Mouse (Mus musculus): ENCODE measurements around the gene Tmem63a. TPM values are rescaled to one million over a fixed set of nuclear protein-coding genes. Genes with fewer than 3 reads are reported as not detected.
"Not testable (repeated sequence)": the region's sequence is repeated elsewhere in the genome, so short reads cannot be mapped to it uniquely, and the experiment has no call there.

The Tmem63a gene
- polyA plus RNA-seq, 1 experiment from 2014 or later: 13.9 TPM

DNA sequence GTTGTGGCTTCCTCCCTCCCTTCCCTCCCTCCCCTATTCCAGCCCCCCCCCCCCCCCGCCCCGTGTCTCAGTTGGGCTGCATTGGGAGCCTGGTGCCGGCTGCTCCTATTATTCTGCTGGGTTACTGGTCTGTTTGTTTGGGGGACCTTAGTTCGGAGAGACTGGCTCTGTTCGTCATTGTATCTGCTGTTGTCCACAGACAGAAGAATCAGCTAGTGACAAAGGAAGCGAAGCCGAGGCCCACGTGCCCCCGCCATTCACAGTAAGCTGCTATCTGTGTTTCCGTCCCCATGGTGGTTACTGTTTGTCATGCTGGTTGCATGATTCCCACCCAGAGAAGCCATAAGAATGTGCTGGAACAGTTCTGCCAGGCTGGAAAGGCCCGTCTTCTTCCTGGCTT lies 30.8 kb downstream of the Tmem63a start:
- H3K27ac ChIP-seq: no peak overlapping the region
- H3K27me3 ChIP-seq: no peaks in the 10 kb centered on the region
- H3K4me3 ChIP-seq: no peak overlapping the region
- H3K4me1 ChIP-seq: no peaks in the 10 kb centered on the region
- no peak overlapping the region for H3K4me2 ChIP-seq
- 84% methylated on average over 10 of the region's 11 CpGs for WGBS
- H3K9me3 ChIP-seq: no peaks in the 10 kb centered on the region
- no peak overlapping the region for H3K9ac ChIP-seq
- H3K36me3 ChIP-seq: no peaks in the 10 kb centered on the region
- no peak for ATAC-seq (ENCODE audit: borderline replicate concordance, extremely low read depth, low FRiP score, low TSS enrichment)

DNA sequence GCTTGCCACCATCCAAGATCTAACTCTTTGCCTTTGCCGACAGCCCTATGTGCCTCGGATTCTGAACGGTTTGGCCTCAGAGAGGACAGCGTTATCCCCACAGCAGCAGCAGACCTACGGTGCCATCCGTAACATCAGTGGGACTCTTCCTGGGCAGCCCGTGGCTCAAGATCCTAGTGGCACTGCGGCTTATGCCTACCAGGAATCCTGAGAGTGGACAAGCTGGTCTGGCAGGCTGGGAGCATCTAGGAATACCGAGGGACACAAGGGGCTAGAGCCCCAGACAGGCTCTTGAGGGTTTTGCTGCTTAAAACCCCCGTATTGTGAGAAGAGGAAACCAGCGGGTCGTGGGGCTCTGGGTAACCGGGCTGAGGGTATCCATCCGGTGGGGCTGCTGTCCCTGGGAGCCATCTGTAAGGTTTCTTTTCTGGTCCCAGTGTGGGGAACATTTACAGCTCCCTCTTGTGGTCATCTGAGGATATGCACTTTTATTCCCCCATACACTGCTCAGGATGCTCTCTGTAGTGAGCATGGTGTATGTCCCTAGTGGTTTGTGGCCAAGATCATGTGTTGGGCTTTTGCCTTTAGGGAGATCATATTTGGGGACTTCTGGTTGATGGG lies 32.1 kb downstream of the Tmem63a start:
- H3K36me3 ChIP-seq: no peaks in the 10 kb centered on the region
- H3K27ac ChIP-seq: no peak overlapping the region
- H3K4me2 ChIP-seq: no peak overlapping the region
- no peak overlapping the region for H3K4me3 ChIP-seq
- H3K4me1 ChIP-seq: no peaks in the 10 kb centered on the region
- H3K27me3 ChIP-seq: no peaks in the 10 kb centered on the region
- H3K9ac ChIP-seq: no peak overlapping the region
- ATAC-seq (ENCODE audit: borderline replicate concordance, extremely low read depth, low FRiP score, low TSS enrichment): peak; percentile 56
- WGBS: 53% methylated on average over 14 of the region's 14 CpGs
- no peaks in the 10 kb centered on the region for H3K9me3 ChIP-seq

DNA sequence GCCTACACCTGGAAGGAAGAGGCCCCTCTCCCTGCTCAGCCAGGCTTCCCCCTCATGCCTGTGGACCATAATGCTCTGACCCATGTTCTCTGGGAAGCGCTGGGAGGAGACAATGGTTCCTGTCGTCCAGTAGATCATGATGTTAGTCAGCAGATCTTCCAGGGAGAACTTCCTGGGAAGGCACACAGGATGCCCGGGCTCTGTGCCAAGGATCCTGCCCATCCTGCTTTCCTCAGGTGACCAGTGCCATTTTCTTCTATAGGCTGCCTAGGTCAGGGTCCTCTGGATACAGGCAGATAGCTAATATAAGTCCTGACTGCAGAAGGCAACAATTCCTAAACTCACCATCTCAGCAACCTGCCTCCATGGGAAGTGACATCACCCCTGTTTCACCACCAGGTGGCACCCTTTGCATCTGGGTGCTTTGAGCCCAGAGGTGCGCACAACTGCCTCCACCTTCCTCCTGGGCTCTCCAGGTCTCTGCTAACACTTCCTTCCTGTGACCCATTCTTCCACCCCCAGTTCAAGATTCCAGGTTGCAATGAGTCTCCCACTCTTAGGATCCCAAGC lies 34.1 kb downstream of the Tmem63a start:
- Histone ChIP-seq H3K9ac (no peak overlapping the region), H3K4me2 (no peak overlapping the region), H3K4me3 (no peak overlapping the region), H3K4me1 (no peaks in the 10 kb centered on the region), H3K27ac (no peak overlapping the region), H3K9me3 (no peaks in the 10 kb centered on the region), H3K27me3 (no peaks in the 10 kb centered on the region), H3K36me3 (no peaks in the 10 kb centered on the region)
- WGBS: 63% methylated on average over 4 of the region's 4 CpGs
- ATAC-seq (ENCODE audit: borderline replicate concordance, extremely low read depth, low FRiP score, low TSS enrichment): no peak

DNA sequence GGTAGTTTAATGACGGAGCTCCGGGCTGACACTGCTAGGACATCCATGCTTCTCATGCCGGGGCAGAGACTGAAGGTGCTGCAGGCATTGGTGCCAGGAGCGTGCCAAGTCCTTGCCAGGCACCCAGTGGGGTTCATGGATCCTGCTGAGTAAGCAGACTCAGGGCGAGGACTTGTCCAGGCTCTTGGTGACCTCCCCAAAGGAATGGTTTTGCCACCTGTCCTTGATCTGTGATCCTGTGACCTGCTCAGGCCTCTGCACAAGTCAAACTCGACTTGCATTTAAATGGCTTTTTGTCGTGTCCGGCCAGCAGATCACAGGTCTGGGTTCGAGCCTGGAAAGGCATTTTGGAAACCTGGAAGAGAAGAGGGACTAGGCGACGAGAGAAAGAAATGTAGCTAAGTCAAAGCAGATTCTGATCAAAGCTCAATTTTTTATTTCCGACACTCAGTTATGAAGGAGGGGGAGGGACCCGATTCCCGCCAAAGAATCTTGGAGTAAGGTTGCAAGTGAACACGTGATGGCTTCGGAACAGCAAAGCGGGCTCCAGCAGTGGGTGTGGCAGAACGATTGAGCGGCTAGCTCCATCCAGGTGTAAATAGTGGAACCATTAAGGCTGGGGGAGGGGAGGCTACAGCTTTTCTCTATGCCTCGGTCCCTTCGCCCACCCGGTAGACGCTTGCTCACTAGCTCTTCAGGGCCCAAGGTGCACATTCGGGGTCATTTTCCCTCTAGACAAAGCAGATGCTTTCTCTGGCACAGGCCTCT lies 37.5 kb downstream of the Tmem63a start:
- Histone ChIP-seq H3K9me3 (no peaks in the 10 kb centered on the region), H3K27me3 (no peaks in the 10 kb centered on the region), H3K36me3 (no peaks in the 10 kb centered on the region), H3K9ac (no peak overlapping the region), H3K27ac (no peak overlapping the region), H3K4me1 (no peaks in the 10 kb centered on the region), H3K4me2 (no peak overlapping the region), H3K4me3 (no peak overlapping the region)
- WGBS: 73% methylated on average over 24 of the region's 24 CpGs
- no peak for ATAC-seq (ENCODE audit: borderline replicate concordance, extremely low read depth, low FRiP score, low TSS enrichment)

DNA sequence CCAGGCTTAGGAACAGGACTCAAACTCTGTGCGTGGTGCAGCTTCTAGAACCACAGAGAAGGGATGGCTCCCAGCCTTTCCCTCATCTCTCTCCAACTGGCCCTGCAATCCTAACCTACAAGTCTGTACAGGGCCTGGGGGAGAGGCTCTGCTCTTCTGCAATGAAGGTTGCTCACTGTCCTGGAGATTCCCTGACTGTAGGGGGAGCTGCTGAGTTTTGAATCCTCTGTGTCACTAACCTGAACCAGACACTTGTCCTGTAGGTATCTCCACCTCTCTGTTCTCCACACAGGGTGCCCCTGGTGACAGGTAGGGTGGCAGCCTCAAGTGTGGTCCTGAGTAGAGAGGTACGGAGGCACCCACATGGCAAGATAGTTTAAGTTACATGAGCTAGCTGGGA lies 38.3 kb downstream of the Tmem63a start:
- Histone ChIP-seq H3K4me3 (no peak overlapping the region), H3K27ac (no peak overlapping the region), H3K27me3 (no peaks in the 10 kb centered on the region), H3K4me1 (no peaks in the 10 kb centered on the region), H3K9me3 (no peaks in the 10 kb centered on the region), H3K9ac (no peak overlapping the region), H3K4me2 (no peak overlapping the region), H3K36me3 (no peaks in the 10 kb centered on the region)
- ATAC-seq (ENCODE audit: borderline replicate concordance, extremely low read depth, low FRiP score, low TSS enrichment): 0 out of 2 replicates have a peak, but pooled peaks have one; percentile 14
- WGBS: 63% methylated on average over 2 of the region's 2 CpGs

DNA sequence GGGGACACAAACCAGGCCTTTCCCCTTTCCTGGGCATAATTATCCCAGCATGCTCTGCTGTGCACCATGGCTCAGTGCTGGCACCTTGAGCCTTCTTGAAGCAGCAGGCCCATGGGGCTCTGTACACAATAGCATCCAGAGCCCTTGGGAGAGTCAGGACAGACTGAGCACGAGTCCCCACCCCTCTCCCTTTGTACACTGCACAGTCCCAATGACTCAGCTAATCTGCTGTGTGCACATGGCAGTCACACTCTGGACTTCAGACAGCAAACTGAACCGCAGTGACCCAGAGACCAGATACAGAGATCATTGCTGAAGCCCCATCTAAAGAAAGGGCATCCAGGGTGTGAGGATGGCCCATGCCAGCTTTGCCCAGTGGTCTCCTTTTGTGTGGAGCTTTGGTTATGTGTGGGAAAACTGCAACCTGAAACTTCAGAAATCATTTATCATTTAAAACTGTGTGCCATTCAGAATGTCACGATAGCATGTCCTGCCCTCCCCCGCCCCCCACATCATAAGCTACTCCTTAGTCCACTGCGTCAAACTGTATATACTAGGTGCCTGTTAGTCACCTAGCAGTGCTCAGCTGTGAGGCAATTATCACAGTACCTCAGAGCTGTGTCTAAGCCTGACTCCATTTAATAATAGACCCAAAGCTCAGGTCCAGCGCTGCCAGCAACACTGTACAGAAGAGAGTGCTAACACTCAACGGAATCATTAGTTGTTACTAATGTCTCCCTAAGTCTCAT lies 39.3 kb downstream of the Tmem63a start:
- not testable (repeated sequence) for H3K9me3 ChIP-seq; H3K9ac ChIP-seq; H3K4me1 ChIP-seq; H3K36me3 ChIP-seq; ATAC-seq (ENCODE audit: borderline replicate concordance, extremely low read depth, low FRiP score, low TSS enrichment); H3K27me3 ChIP-seq; H3K4me2 ChIP-seq; H3K4me3 ChIP-seq; H3K27ac ChIP-seq
- 65% methylated on average over 7 of the region's 7 CpGs for WGBS

DNA sequence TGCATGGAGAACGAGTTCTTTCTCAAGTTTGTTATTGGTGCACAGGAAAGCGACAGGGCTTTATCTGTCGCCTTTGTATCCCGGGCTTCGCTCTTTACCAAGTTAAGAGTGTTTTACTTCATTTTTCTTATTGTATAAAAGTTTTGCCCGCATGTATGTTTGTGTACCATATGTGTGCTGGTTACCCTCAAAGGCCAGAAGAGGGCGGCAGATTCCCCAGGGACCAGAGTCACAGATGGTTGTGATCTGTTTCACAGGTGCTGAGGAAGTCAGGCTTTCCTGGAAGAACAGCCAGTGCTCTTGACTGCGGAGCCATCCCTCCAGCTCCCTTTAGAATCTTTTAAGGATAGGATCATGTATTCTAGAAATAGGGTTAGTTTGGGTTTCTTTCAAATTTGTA lies 44.6 kb downstream of the Tmem63a start:
- Histone ChIP-seq H3K36me3 (no peaks in the 10 kb centered on the region), H3K9me3 (no peaks in the 10 kb centered on the region), H3K9ac (no peak overlapping the region), H3K4me1 (no peaks in the 10 kb centered on the region), H3K4me2 (no peak overlapping the region), H3K27me3 (no peaks in the 10 kb centered on the region), H3K27ac (no peak overlapping the region), H3K4me3 (no peak overlapping the region)
- 86% methylated on average over 8 of the region's 8 CpGs for WGBS
- no peak for ATAC-seq (ENCODE audit: borderline replicate concordance, extremely low read depth, low FRiP score, low TSS enrichment)

DNA sequence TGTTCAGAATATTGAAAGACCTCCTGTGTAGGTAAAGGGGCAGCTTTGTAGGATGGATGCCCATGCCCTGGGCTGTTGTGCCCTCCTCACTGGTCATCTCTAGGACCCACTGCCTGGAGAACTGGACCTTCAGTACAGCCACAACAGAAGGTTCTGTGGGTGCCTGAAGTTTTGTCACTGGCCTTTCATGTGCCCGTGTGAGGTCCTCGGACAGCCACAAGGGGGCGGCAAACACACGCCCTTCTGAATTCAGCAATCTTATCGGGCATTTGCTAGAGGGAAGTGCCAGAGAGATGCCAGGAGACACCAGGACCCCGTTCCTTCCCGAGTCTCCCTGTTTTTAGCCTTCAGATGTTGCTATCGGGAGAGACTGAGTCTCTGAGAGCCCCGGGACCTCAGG lies 45.6 kb downstream of the Tmem63a start:
- no peak for ATAC-seq (ENCODE audit: borderline replicate concordance, extremely low read depth, low FRiP score, low TSS enrichment)
- WGBS: 0% methylated on average over 9 of the region's 9 CpGs
- Histone ChIP-seq H3K36me3 (no peaks in the 10 kb centered on the region), H3K9ac (no peak overlapping the region), H3K27me3 (no peaks in the 10 kb centered on the region), H3K27ac (no peak overlapping the region), H3K4me2 (0 out of 2 replicates have a peak overlapping the region, but pooled peaks have one; percentile 16), H3K4me3 (no peak overlapping the region), H3K4me1 (no peaks in the 10 kb centered on the region), H3K9me3 (no peaks in the 10 kb centered on the region)

DNA sequence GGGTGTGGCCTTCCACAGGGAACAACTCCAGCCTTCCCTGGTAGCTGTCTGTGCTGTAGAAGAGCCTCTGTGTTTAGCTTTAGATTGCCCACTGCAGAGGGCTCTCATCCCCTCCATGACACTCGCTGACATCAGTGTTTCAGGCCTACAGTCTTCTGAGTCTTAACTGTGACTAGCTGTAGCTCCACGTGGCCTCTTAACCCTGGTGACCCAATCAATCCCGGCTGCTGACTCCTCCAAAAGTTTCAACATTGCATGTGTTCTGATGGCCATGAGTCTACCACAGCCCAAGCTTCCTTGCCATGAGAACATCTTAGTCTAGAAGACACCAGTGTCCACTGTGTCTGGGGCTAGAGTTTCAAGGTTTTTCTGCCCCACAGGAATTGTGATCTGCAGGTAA lies 48.5 kb downstream of the Tmem63a start:
- Histone ChIP-seq H3K36me3 (no peaks in the 10 kb centered on the region), H3K4me3 (no peak overlapping the region), H3K9me3 (no peaks in the 10 kb centered on the region), H3K27me3 (no peaks in the 10 kb centered on the region), H3K4me1 (no peaks in the 10 kb centered on the region), H3K27ac (no peak overlapping the region), H3K9ac (no peak overlapping the region), H3K4me2 (no peak overlapping the region)
- ATAC-seq (ENCODE audit: borderline replicate concordance, extremely low read depth, low FRiP score, low TSS enrichment): no peak
- WGBS: 51% methylated on average over 3 of the region's 3 CpGs

DNA sequence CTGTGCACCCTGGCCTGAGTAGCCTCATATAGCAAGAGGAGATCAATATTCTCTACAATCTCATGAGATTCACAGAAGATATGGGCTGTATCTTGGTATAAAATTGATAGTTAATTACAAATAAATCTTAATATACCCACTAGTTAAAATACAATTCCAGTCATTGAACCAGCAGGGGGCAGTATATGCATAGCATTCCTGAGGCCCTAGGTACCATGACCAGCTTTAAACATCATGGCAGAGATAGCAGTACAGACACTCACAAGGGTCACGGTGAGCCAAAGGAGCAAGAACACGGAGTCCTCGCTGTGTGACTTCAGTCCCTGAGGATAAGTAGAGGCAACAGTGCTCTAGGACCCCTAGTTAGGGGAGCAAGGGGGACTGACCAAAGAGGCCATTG lies 50.0 kb downstream of the Tmem63a start:
- H3K9ac ChIP-seq: no peak overlapping the region
- H3K4me1 ChIP-seq: no peaks in the 10 kb centered on the region
- no peak for ATAC-seq (ENCODE audit: borderline replicate concordance, extremely low read depth, low FRiP score, low TSS enrichment)
- no peaks in the 10 kb centered on the region for H3K36me3 ChIP-seq
- H3K4me3 ChIP-seq: no peak overlapping the region
- no peaks in the 10 kb centered on the region for H3K9me3 ChIP-seq
- no peaks in the 10 kb centered on the region for H3K27me3 ChIP-seq
- no peak overlapping the region for H3K27ac ChIP-seq
- WGBS: 41% methylated on average over 3 of the region's 3 CpGs
- H3K4me2 ChIP-seq: no peak overlapping the region

DNA sequence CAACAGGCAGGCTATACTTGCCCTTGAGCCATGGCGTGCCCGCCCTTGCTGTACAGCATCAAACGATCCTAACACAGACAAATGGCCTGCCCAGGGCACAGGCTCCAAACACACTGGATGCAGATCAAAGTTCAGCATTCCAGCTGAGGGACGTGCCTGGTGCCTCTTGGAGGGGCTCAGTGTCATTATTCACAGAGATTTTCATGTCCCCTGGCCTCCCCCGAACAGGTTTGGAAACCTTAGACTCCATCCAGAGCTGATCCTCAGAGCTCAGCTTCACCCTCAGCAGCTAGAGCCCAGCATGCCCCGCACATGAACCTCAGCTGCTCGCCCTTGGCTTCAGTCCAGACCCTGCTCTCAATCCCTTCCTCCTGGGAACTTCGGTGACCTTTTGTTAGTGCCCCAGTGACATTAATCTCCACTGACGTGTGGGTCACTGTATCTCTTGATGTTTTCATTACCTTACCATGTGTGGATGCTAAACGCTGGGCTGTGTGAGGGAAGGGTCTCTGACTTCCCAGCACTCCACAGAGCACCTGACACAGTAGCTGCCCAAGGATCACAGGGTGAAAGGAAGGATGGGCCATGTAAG lies 58.5 kb downstream of the Tmem63a start:
- Histone ChIP-seq H3K4me3 (no peak overlapping the region), H3K9ac (no peak overlapping the region), H3K27ac (no peak overlapping the region), H3K4me2 (no peak overlapping the region), H3K4me1 (no peaks in the 10 kb centered on the region), H3K36me3 (no peaks in the 10 kb centered on the region), H3K27me3 (no peaks in the 10 kb centered on the region), H3K9me3 (no peaks in the 10 kb centered on the region)
- peak; percentile 14; the same call in 1 of the 2 replicates for ATAC-seq (ENCODE audit: borderline replicate concordance, extremely low read depth, low FRiP score, low TSS enrichment)
- WGBS: 23% methylated on average over 10 of the region's 10 CpGs

All from lung, embryonic 15.5 days (tissue).